Comparison of ENCODE assay signal across 8 mouse cellular contexts in the genomic region with DNA sequence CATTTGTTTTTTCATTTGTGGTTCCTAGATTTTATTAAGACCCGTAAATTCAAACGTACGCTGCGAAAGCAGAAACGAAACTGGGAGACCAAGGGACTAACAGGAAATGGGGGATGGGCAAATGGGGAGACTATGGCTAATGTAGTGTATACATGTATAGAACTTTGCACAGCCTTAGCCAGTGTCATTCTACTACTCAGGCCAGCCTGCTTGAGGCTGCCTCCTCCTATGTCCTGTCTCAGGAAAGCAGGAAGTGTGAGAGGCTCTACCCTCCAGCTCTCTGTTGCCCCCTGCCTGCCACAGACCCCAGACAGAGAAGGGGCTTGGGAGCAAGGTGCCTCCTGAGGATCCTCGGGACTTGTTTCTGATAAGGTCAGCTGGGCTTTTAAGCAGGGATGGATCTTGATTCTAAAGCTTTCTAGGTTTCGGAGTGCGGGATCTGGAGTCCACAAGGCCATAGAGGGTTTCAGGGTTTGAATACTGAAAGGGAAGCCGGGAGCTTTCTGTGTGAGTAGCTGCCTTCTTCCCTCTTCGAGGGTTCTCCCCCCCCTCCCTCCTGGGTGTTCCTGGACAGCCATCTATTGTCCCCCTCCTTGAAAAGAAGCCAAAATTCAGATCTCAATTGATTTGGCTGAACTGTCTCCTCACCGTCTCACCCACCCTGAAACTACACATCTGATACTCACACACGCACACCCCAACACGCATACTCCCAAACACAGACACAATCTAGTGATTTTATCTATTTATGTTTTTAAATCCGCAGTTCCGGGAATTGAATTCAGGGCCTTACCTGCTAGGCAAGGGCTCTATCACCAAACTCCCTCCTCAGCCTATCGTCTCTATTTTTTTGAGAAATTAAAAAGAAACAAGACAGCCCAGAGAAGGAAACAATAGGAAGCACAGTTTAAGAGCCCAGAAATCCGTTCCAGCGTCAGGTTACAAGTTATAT. TPM values are rescaled to one million over a fixed set of nuclear protein-coding genes. Genes with fewer than 3 reads are reported as not detected.
DNase-seq lines count a peak whose midpoint lies in the region; ATAC-seq and TF ChIP-seq lines count a peak whose summit lies in the region.

No protein-coding gene starts in this region.

- 78% methylated on average over 18 of the region's 18 CpGs for WGBS in forebrain, embryonic 14.5 days
- 79% methylated on average over 18 of the region's 18 CpGs for WGBS in forebrain, embryonic 13.5 days
- 67% methylated on average over 18 of the region's 18 CpGs for WGBS in kidney, embryonic 16.5 days
- WGBS in stomach, postnatal 0 days: 78% methylated on average over 18 of the region's 18 CpGs
- 80% methylated on average over 18 of the region's 18 CpGs for WGBS in forebrain, embryonic 15.5 days

- no peaks in the 10 kb centered on the region for H3K27me3 ChIP-seq in forebrain, embryonic 14.5 days (replicated peaks; ENCODE audit: control insufficient read depth, insufficient read depth, low read length)
- H3K27me3 ChIP-seq in forebrain, embryonic 13.5 days: no peaks in the 10 kb centered on the region
- peaks cover 6% of the 10 kb centered on the region for H3K27me3 ChIP-seq in G1E (ENCODE audit: insufficient read depth, low read length)
- no peaks in the 10 kb centered on the region for H3K27me3 ChIP-seq in kidney, embryonic 16.5 days (ENCODE audit: insufficient read depth, low read length)
- no peaks in the 10 kb centered on the region for H3K27me3 ChIP-seq in stomach, postnatal 0 days (ENCODE audit: control insufficient read depth, insufficient read depth, low read length)
- no peaks in the 10 kb centered on the region for H3K27me3 ChIP-seq in forebrain, embryonic 15.5 days

- H3K4me1 ChIP-seq in forebrain, embryonic 14.5 days (ENCODE audit: control insufficient read depth, insufficient read depth, low read length): no peaks in the 10 kb centered on the region
- H3K4me1 ChIP-seq in forebrain, embryonic 13.5 days: no peaks in the 10 kb centered on the region
- peaks cover 15% of the 10 kb centered on the region for H3K4me1 ChIP-seq in G1E (ENCODE audit: insufficient read depth, low read depth, low read length)
- H3K4me1 ChIP-seq in kidney, embryonic 16.5 days (ENCODE audit: insufficient read depth, low read length): peaks cover 7% of the 10 kb centered on the region
- no peaks in the 10 kb centered on the region for H3K4me1 ChIP-seq in stomach, postnatal 0 days (replicated peaks; ENCODE audit: control insufficient read depth, insufficient read depth)
- no peaks in the 10 kb centered on the region for H3K4me1 ChIP-seq in forebrain, embryonic 15.5 days

- no peak overlapping the region for H3K27ac ChIP-seq in forebrain, embryonic 14.5 days (ENCODE audit: low read depth, low read length)
- no peak overlapping the region for H3K27ac ChIP-seq in forebrain, embryonic 13.5 days
- H3K27ac ChIP-seq in kidney, embryonic 16.5 days (ENCODE audit: low read length): no peak overlapping the region
- H3K27ac ChIP-seq in stomach, postnatal 0 days (replicated peaks): no peak overlapping the region
- no peak overlapping the region for H3K27ac ChIP-seq in forebrain, embryonic 15.5 days (replicated peaks)

- no peak for ATAC-seq in forebrain, embryonic 14.5 days
- no peak for ATAC-seq in forebrain, embryonic 13.5 days
- ATAC-seq in G1E (ENCODE audit: extremely low read depth, insufficient number of reproducible peaks, low FRiP score, poor library complexity, severe bottlenecking): peak; percentile 84
- ATAC-seq in kidney, embryonic 16.5 days (ENCODE audit: low FRiP score, low TSS enrichment): peak; percentile 80; the same call in 1 of the 2 replicates
- peak; percentile 75 for ATAC-seq in stomach, postnatal 0 days (ENCODE audit: low FRiP score, low TSS enrichment)
- ATAC-seq in forebrain, embryonic 15.5 days (replicated peaks): no peak

- no peaks in the 10 kb centered on the region for H3K36me3 ChIP-seq in forebrain, embryonic 14.5 days (ENCODE audit: control insufficient read depth, insufficient read depth, low read length)
- no peaks in the 10 kb centered on the region for H3K36me3 ChIP-seq in forebrain, embryonic 13.5 days (ENCODE audit: poor library complexity, severe bottlenecking)
- H3K36me3 ChIP-seq in G1E (replicated peaks): no peaks in the 10 kb centered on the region
- peaks cover 11% of the 10 kb centered on the region for H3K36me3 ChIP-seq in kidney, embryonic 16.5 days (ENCODE audit: insufficient read depth, low read length)
- H3K36me3 ChIP-seq in stomach, postnatal 0 days (ENCODE audit: control insufficient read depth, insufficient read depth, low read length): no peaks in the 10 kb centered on the region
- no peaks in the 10 kb centered on the region for H3K36me3 ChIP-seq in forebrain, embryonic 15.5 days

- H3K9me3 ChIP-seq in forebrain, embryonic 14.5 days (replicated peaks; ENCODE audit: control insufficient read depth, low read length): no peaks in the 10 kb centered on the region
- H3K9me3 ChIP-seq in forebrain, embryonic 13.5 days (replicated peaks): no peaks in the 10 kb centered on the region
- H3K9me3 ChIP-seq in G1E (replicated peaks): peaks cover 4% of the 10 kb centered on the region
- 0 out of 2 replicates have a peak, but pooled peaks cover 4% of the 10 kb centered on the region for H3K9me3 ChIP-seq in kidney, embryonic 16.5 days (ENCODE audit: low read length)
- H3K9me3 ChIP-seq in stomach, postnatal 0 days (ENCODE audit: control insufficient read depth, low read length): no peaks in the 10 kb centered on the region
- H3K9me3 ChIP-seq in forebrain, embryonic 15.5 days: no peaks in the 10 kb centered on the region

- no peak overlapping the region for H3K4me2 ChIP-seq in forebrain, embryonic 14.5 days (ENCODE audit: low read length)
- no peak overlapping the region for H3K4me2 ChIP-seq in forebrain, embryonic 13.5 days
- 0 out of 2 replicates have a peak overlapping the region, but pooled peaks have one; percentile 1 for H3K4me2 ChIP-seq in kidney, embryonic 16.5 days (replicated peaks; ENCODE audit: low read depth, low read length)
- no peak overlapping the region for H3K4me2 ChIP-seq in stomach, postnatal 0 days (replicated peaks; ENCODE audit: low read depth)
- H3K4me2 ChIP-seq in forebrain, embryonic 15.5 days (replicated peaks): no peak overlapping the region

- no peak overlapping the region for H3K9ac ChIP-seq in forebrain, embryonic 14.5 days (ENCODE audit: low read length)
- H3K9ac ChIP-seq in forebrain, embryonic 13.5 days: no peak overlapping the region
- no peak overlapping the region for H3K9ac ChIP-seq in kidney, embryonic 16.5 days (replicated peaks; ENCODE audit: low read length)
- no peak overlapping the region for H3K9ac ChIP-seq in stomach, postnatal 0 days (ENCODE audit: low read length)
- H3K9ac ChIP-seq in forebrain, embryonic 15.5 days (replicated peaks): no peak overlapping the region

- no peak for TF ChIP-seq CTCF in G1E (IDR thresholded peaks at IDR 0.05; ENCODE audit: low read depth, low read length)
- TF ChIP-seq CTCF in stomach, postnatal 0 days (IDR thresholded peaks at IDR 0.05; ENCODE audit: low read depth): peak; percentile 54

- DNase-seq in forebrain, embryonic 14.5 days (ENCODE audit: low spot score): peak; percentile 4
- peak; percentile 66 for DNase-seq in G1E (ENCODE audit: low spot score)
- peak; percentile 42 for DNase-seq in gastrocnemius, postnatal 10 days
- peak; percentile 79 for DNase-seq in lung, postnatal 36 days
- no peak for DNase-seq in stomach, postnatal 0 days (ENCODE audit: low spot score)

- TF ChIP-seq EP300 in stomach, postnatal 0 days (optimal IDR thresholded peaks at IDR 0.05): no peak

- no peak overlapping the region for H3K4me3 ChIP-seq in forebrain, embryonic 14.5 days (ENCODE audit: low read depth, low read length)
- H3K4me3 ChIP-seq in forebrain, embryonic 13.5 days: no peak overlapping the region
- H3K4me3 ChIP-seq in G1E (ENCODE audit: low read depth, low read length): peak overlapping the region; percentile 50; the same call in 1 of the 2 replicates
- no peak overlapping the region for H3K4me3 ChIP-seq in kidney, embryonic 16.5 days (ENCODE audit: low read length)
- H3K4me3 ChIP-seq in stomach, postnatal 0 days (ENCODE audit: low read depth, low read length): no peak overlapping the region
- H3K4me3 ChIP-seq in forebrain, embryonic 15.5 days: no peak overlapping the region

RNA-seq across cellular contexts. Expression of a gene that starts 7.4 kb away (rescaled TPM):
- 3.8 and 4.7 TPM in 2 replicates for polyA plus RNA-seq in forebrain, embryonic 14.5 days (2014; fragmentation: Nextera tagmentation; extraction: Ambion mirVana)
- polyA plus RNA-seq in forebrain, embryonic 13.5 days (2015; fragmentation: Nextera tagmentation; extraction: Ambion mirVana): 6.3 and 7.2 TPM in 2 replicates
- total RNA-seq in G1E (2014; fragmentation: Nextera tagmentation) (23.0 and 26.2 TPM in 2 replicates), G1E (2017) (10.5 and 11.6 TPM in 2 replicates)
- polyA plus RNA-seq in G1E (2012): 0.58 and 0.73 TPM in 2 replicates
- total RNA-seq in gastrocnemius, postnatal 10 days (2021): 10 to 100 TPM in 1 of 2 experiments, 1 to 10 TPM in 1; 8.9 to 14.0 TPM
- polyA plus RNA-seq in kidney, embryonic 16.5 days (2015; fragmentation: Nextera tagmentation; extraction: Ambion mirVana): 42.1 and 44.1 TPM in 2 replicates
- 36.6 and 37.0 TPM in 2 replicates for polyA plus RNA-seq in stomach, postnatal 0 days (2015; fragmentation: Nextera tagmentation; extraction: Ambion mirVana)
- 4.6 and 5.6 TPM in 2 replicates for polyA plus RNA-seq in forebrain, embryonic 15.5 days (2015; fragmentation: Nextera tagmentation; extraction: Ambion mirVana)

Comparison
In these comparisons a context has a peak if more than half of its experiments do, and no peak if none do; other contexts are left out.
1. ATAC-seq: peak in G1E (single experiment), kidney, embryonic 16.5 days (single experiment) and stomach, postnatal 0 days (single experiment); none in forebrain, embryonic 14.5 days (single experiment), forebrain, embryonic 13.5 days (single experiment) and forebrain, embryonic 15.5 days (single experiment).